Mouse (Mus musculus): ENCODE results near the gene Olfr1037.
"Not testable (repeated sequence)": the region's sequence is repeated elsewhere in the genome, so short reads cannot be mapped to it uniquely, and the experiment has no call there.

Olfr1037 gene

GRCm38 (mm10) chr2:86087285-86087684 lies at the start of gene Olfr1037:
Gene Olfr1037, minus strand, starts transcription at chr2:86087385.
- no peak for DNase-seq (ENCODE audit: low read depth)

- no peak for DNase-seq (ENCODE audit: low read depth)
These were observed 48.6 kb upstream of the Olfr1037 start, which contains the start of gene Olfr1039 for GRCm38 (mm10) chr2:86135828-86136227. Gene Olfr1039, minus strand, starts transcription at chr2:86135928.

GRCm38 (mm10) chr2:86080478-86080877 lies 6.7 kb downstream of the Olfr1037 start:
- not testable (repeated sequence) for DNase-seq (ENCODE audit: low read depth)

GRCm38 (mm10) chr2:86073692-86074091 lies 13.5 kb downstream of the Olfr1037 start, which contains the start of gene Olfr1036:
Gene Olfr1036, plus strand, starts transcription at chr2:86073992.
- DNase-seq (ENCODE audit: low read depth) = not testable (repeated sequence)

GRCm38 (mm10) chr2:86070189-86070588 lies 17.0 kb downstream of the Olfr1037 start:
- no peak for DNase-seq (ENCODE audit: low read depth)

- DNase-seq (ENCODE audit: low read depth) = not testable (repeated sequence)
These were observed 23.4 kb downstream of the Olfr1037 start for GRCm38 (mm10) chr2:86063766-86064165.

- DNase-seq (ENCODE audit: low read depth) = not testable (repeated sequence)
These were observed 36.4 kb downstream of the Olfr1037 start for GRCm38 (mm10) chr2:86050777-86051176.

- no peak for DNase-seq (ENCODE audit: low read depth)
These were observed 41.6 kb downstream of the Olfr1037 start, which contains the start of gene Olfr1034 for GRCm38 (mm10) chr2:86045561-86045960. Gene Olfr1034, plus strand, starts transcription at chr2:86045861.
